Mouse (Mus musculus): Measurements from ENCODE around the gene Zfp933. TPM values are rescaled to one million over a fixed set of nuclear protein-coding genes. Genes with fewer than 3 reads are reported as not detected.

The Zfp933 gene
- polyA plus RNA-seq (2014; fragmentation: Illumina TruSeq; extraction: RNeasy Lipid Tissue Mini Kit (QIAGEN cat#74804); ENCODE audit: low read depth, low replicate concordance): 7.5 TPM

GRCm38 (mm10) chr4:147847614-147848583 is at the start of gene Zfp933:
Zfp933 (minus strand) TSS chr4:147848366.

GRCm38 (mm10) chr4:147868450-147869031 is 20.4 kb upstream of the Zfp933 start, which contains the start of the genes Miip and Fv1:
Miip (minus strand) TSS chr4:147868816.
Fv1 (plus strand) TSS chr4:147868979.

DNA sequence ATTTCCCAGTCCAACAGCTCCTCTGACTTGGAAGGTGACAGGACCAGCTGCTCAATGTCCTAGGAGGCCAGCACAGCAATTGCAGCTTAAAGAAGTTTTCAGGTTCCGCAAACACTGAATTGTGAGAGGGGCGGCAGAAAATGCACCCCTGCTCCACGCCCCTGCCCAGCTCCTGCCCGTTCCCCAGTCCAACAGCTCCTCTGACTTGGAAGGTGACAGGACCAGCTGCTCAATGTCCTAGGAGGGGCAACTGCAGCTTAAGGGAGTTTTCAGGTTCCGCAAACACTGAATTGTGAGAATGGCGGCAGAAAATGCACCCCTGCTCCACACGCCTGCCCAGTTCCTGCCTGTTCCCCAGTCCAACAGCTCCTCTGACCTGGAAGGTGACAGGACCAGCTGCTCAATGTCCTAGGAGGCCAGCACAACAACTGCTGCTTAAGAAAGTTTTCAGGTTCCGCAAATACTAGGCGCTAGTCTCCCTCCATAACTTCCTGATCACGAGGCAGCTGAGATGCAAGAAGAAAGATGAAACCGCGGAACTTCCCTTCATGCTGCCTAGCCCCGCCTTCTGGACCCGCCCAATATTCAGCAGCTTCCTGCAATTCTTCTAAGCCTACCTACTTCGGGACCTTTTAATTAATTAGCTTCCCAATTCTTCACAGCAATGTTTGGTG is 38.7 kb downstream of the Zfp933 start, which contains the start of gene Zfp984:
Zfp984 (minus strand) TSS at position 497 of the 674 bp plus-strand sequence.

Other genes starting within 250 kb of the Zfp933 start
- gene Zfp979, start 205.9 kb downstream of the Zfp933 start, polyA plus RNA-seq (2014; fragmentation: Illumina TruSeq; extraction: RNeasy Lipid Tissue Mini Kit (QIAGEN cat#74804); ENCODE audit: low read depth, low replicate concordance): 7.9 TPM
- gene Zfp534, start 145.8 kb downstream of the Zfp933 start, polyA plus RNA-seq (2014; fragmentation: Illumina TruSeq; extraction: RNeasy Lipid Tissue Mini Kit (QIAGEN cat#74804); ENCODE audit: low read depth, low replicate concordance): not detected
- gene Zfp984, start 38.6 kb downstream of the Zfp933 start, polyA plus RNA-seq (2014; fragmentation: Illumina TruSeq; extraction: RNeasy Lipid Tissue Mini Kit (QIAGEN cat#74804); ENCODE audit: low read depth, low replicate concordance): 6.3 TPM
- gene Miip, start 20.4 kb upstream of the Zfp933 start, polyA plus RNA-seq (2014; fragmentation: Illumina TruSeq; extraction: RNeasy Lipid Tissue Mini Kit (QIAGEN cat#74804); ENCODE audit: low read depth, low replicate concordance): 18.3 TPM
- gene Fv1, start 20.6 kb upstream of the Zfp933 start, polyA plus RNA-seq (2014; fragmentation: Illumina TruSeq; extraction: RNeasy Lipid Tissue Mini Kit (QIAGEN cat#74804); ENCODE audit: low read depth, low replicate concordance): 27.3 TPM
- gene Mfn2, start 56.3 kb upstream of the Zfp933 start, polyA plus RNA-seq (2014; fragmentation: Illumina TruSeq; extraction: RNeasy Lipid Tissue Mini Kit (QIAGEN cat#74804); ENCODE audit: low read depth, low replicate concordance): 452 TPM
- gene Plod1, start 88.4 kb upstream of the Zfp933 start, polyA plus RNA-seq (2014; fragmentation: Illumina TruSeq; extraction: RNeasy Lipid Tissue Mini Kit (QIAGEN cat#74804); ENCODE audit: low read depth, low replicate concordance): 69.2 TPM
- gene 2510039O18Rik, start 92.5 kb upstream of the Zfp933 start, polyA plus RNA-seq (2014; fragmentation: Illumina TruSeq; extraction: RNeasy Lipid Tissue Mini Kit (QIAGEN cat#74804); ENCODE audit: low read depth, low replicate concordance): 28.8 TPM
- gene Nppb, start 137.4 kb upstream of the Zfp933 start, polyA plus RNA-seq (2014; fragmentation: Illumina TruSeq; extraction: RNeasy Lipid Tissue Mini Kit (QIAGEN cat#74804); ENCODE audit: low read depth, low replicate concordance): 436 TPM
- 5,863 TPM for gene Nppa, start 152.4 kb upstream of the Zfp933 start, polyA plus RNA-seq (2014; fragmentation: Illumina TruSeq; extraction: RNeasy Lipid Tissue Mini Kit (QIAGEN cat#74804); ENCODE audit: low read depth, low replicate concordance)
- gene Clcn6, start 190.5 kb upstream of the Zfp933 start, polyA plus RNA-seq (2014; fragmentation: Illumina TruSeq; extraction: RNeasy Lipid Tissue Mini Kit (QIAGEN cat#74804); ENCODE audit: low read depth, low replicate concordance): 7.5 TPM
- 16.4 TPM for gene Mthfr, start 190.7 kb upstream of the Zfp933 start, polyA plus RNA-seq (2014; fragmentation: Illumina TruSeq; extraction: RNeasy Lipid Tissue Mini Kit (QIAGEN cat#74804); ENCODE audit: low read depth, low replicate concordance)
- 24.6 TPM for gene Agtrap, start 239.7 kb upstream of the Zfp933 start, polyA plus RNA-seq (2014; fragmentation: Illumina TruSeq; extraction: RNeasy Lipid Tissue Mini Kit (QIAGEN cat#74804); ENCODE audit: low read depth, low replicate concordance)

All from heart, adult 10 weeks (tissue).